Mouse (Mus musculus): ENCODE measurements around the gene Prickle3.

GRCm38 (mm10) chrX:7658031-7658784, 1.1 kb downstream of the Prickle3 start:
- TF ChIP-seq CTCF (IDR thresholded peaks at IDR 0.05; ENCODE audit: low read depth) = no peak
- no peak for TF ChIP-seq EP300 (IDR thresholded peaks at IDR 0.05; ENCODE audit: low read depth)
